Mouse (Mus musculus) testis, adult 2 months (tissue): ENCODE data around the gene Usp18. TPM values are rescaled to one million over a fixed set of nuclear protein-coding genes. Genes with fewer than 3 reads are reported as not detected.

Source experiments
- H3K27ac ChIP-seq: fragments of 200-500 bp; 2 replicates; pipeline ENCODE4 v1.5.1; 2012; ENCODE audit warnings: low read depth, low read length; ENCODE audit not compliant: control insufficient read depth, insufficient read depth
- H3K27me3 ChIP-seq: fragments of 200-500 bp; 2 replicates; pipeline ENCODE4 v1.6.1; 2012; ENCODE audit warnings: mild to moderate bottlenecking, low read length, moderate library complexity; ENCODE audit not compliant: control insufficient read depth, insufficient read depth
- H3K36me3 ChIP-seq: fragments of 200-500 bp; 2 replicates; pipeline ENCODE4 v1.6.1; 2012; ENCODE audit warnings: mild to moderate bottlenecking, low read length; ENCODE audit not compliant: control insufficient read depth, insufficient read depth
- H3K4me1 ChIP-seq: fragments of 200-500 bp; 2 replicates; pipeline ENCODE4 v1.6.1; 2012; ENCODE audit warnings: low read length; ENCODE audit not compliant: control insufficient read depth, insufficient read depth
- H3K4me3 ChIP-seq: fragments of 200-500 bp; 2 replicates; pipeline ENCODE4 v1.5.1; 2012; ENCODE audit warnings: low read depth, mild to moderate bottlenecking, low read length, moderate library complexity, mixed read lengths; ENCODE audit not compliant: control insufficient read depth
- CTCF ChIP-seq: fragments of 200-500 bp; IDR thresholded peaks from 2 replicates; pipeline ENCODE4 v1.5.1; 2012; ENCODE audit warnings: low read depth, mild to moderate bottlenecking, inconsistent platforms, low read length, moderate library complexity; ENCODE audit not compliant: control insufficient read depth, insufficient read depth, insufficient replicate concordance
- POLR2A ChIP-seq: fragments of 200-500 bp; IDR thresholded peaks from 2 replicates; pipeline ENCODE4 v1.6.1; 2012; ENCODE audit warnings: low read depth, mild to moderate bottlenecking, inconsistent platforms, low read length, moderate library complexity; ENCODE audit not compliant: control insufficient read depth
- polyA plus RNA-seq: library from polyadenylated mRNA; depleted of rRNA; stranded (reverse); fragments of >200 nt; gene quantifications from 2 replicates; pipeline ENCODE4 v1.2.3, GENCODE M21; 2012

Usp18 gene
- polyA plus RNA-seq, 1 experiment = 0.49 TPM

DNA sequence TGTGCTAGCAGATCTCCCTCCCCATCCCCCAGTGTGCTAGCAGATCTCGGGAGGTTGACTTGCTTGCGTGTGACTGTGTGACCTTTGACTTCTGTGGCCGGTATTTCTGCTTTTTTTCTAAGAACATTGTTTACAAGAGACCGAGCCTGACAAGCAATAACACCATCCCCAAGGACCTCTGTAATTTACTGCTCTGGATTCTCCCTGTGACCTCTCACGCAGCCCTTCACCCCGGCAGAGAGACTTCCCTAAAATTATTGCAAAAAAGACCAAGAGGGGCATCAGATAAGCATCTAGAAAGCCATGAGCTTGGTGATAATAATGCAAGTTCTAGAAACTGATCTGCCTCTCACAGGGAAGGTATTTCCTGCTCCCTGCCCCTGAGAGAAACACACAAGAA is 20.7 kb upstream of the Usp18 start:
- Histone ChIP-seq H3K4me1 (no peaks in the 10 kb centered on the region), H3K36me3 (no peaks in the 10 kb centered on the region), H3K27me3 (no peaks in the 10 kb centered on the region), H3K27ac (no peak overlapping the region), H3K4me3 (no peak overlapping the region)
- TF ChIP-seq CTCF (no peak), POLR2A (no peak)

DNA sequence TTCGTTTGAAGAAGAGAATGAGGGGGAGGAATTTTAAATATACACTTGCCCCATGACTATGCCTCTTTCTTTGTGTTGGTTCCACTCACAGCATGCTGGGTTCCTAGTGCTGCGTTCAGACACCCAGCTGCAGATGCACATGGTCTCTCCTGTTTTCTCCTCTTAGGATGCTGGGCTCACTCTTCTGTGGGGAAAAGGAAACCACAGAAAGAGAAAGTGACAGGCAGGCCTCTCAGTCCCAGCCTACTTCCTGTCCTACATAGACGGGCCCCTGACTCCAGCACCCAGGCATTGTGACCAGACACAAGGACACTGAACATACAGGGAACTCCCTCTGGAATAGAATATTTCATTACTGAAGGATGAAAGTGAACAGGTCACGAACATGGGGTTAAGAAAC is 19.7 kb upstream of the Usp18 start:
- TF ChIP-seq CTCF = no peak
- TF ChIP-seq POLR2A = no peak
- Histone ChIP-seq H3K27ac (no peak overlapping the region), H3K4me3 (no peak overlapping the region)

DNA sequence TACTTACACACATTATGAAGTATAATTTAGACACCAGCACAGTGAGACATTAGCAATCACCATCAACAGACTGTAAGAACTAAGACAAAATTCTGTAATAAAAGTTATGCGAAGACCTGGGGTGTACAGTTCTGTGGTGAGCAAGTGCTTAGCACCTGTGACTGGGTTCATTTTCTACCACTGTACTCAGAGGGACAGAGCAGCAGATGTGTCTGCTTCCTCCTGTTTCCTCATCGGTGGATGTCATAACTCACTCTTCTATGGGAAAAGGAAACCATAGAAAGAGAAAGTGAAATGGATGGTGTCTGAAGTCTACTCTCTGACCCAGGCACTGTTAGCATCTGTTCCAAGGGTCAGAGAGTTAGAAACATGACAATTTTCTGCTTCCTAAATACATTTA is 19.0 kb upstream of the Usp18 start:
- Histone ChIP-seq H3K27me3 (no peaks in the 10 kb centered on the region), H3K4me1 (no peaks in the 10 kb centered on the region), H3K4me3 (no peak overlapping the region), H3K36me3 (no peaks in the 10 kb centered on the region), H3K27ac (no peak overlapping the region)
- TF ChIP-seq POLR2A (no peak), CTCF (no peak)

More for the DNA sequence above, 19.7 kb upstream of the Usp18 start:
- Histone ChIP-seq H3K36me3 (no peaks in the 10 kb centered on the region), H3K4me1 (no peaks in the 10 kb centered on the region), H3K27me3 (no peaks in the 10 kb centered on the region)

DNA sequence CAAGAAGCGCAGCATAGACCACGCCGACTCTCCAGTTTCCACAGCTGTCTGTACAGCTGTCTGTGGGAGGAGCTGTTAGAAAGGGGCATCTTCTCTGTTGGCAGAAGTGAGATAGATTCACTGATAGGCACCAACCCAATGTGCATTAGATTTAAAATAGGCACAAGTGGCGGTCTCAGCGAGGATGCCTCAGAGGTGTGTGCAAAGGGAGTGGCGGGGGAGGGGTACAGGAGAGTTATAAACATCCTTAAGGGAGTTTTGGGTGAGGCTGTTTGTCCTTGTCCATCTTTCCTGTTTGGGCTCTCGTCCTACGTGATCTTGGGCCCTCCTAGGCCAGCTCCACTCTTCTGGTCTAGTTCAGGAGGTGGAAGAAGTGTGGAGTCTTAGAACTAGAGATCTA is 17.3 kb upstream of the Usp18 start:
- Histone ChIP-seq H3K4me1 (no peaks in the 10 kb centered on the region), H3K36me3 (no peaks in the 10 kb centered on the region), H3K27ac (no peak overlapping the region), H3K4me3 (no peak overlapping the region), H3K27me3 (no peaks in the 10 kb centered on the region)
- no peak for TF ChIP-seq POLR2A
- no peak for TF ChIP-seq CTCF

DNA sequence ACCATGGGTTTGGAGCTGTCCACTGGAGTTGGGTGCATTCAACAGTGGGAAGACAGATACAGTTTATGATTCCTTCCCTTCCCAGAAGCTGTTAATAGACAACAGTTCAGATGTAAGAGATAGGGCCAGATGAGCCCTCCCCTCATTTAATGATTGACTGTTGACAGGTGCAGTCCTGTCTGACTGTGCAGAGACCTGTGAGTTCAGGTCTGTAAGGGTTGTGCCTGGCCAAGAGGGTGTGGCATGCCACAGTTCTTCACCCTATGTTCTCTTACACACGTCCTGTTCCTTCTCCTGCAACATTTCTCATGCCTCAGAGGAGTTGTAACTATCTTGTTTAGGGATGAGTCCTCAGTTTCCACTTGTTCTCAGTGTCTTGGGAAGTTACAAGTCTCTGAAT is 13.1 kb upstream of the Usp18 start:
- Histone ChIP-seq H3K27me3 (no peaks in the 10 kb centered on the region), H3K4me1 (no peaks in the 10 kb centered on the region), H3K4me3 (no peak overlapping the region), H3K36me3 (no peaks in the 10 kb centered on the region), H3K27ac (no peak overlapping the region)
- TF ChIP-seq CTCF = no peak
- no peak for TF ChIP-seq POLR2A

DNA sequence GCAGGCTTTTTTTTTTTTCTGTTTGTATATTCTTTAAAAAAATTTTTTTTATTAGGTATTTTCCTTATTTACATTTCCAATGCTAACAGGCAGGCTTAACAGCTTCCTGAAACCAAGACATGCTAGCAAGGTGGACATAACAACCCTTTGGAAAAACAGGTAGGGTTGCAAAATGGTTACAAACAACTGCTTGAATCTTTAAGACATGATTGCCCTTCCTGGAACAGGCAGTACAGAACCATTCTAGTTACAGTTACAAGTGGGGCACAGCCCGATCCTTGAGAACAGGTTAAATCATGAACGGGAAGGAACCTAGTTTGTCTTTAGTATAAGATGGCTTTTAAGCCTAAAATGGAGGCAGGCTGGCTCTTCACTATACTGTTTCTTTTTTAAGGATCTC is 9.3 kb upstream of the Usp18 start:
- Histone ChIP-seq H3K36me3 (no peaks in the 10 kb centered on the region), H3K4me1 (no peaks in the 10 kb centered on the region), H3K4me3 (no peak overlapping the region), H3K27ac (no peak overlapping the region), H3K27me3 (no peaks in the 10 kb centered on the region)
- TF ChIP-seq POLR2A (no peak), CTCF (no peak)

DNA sequence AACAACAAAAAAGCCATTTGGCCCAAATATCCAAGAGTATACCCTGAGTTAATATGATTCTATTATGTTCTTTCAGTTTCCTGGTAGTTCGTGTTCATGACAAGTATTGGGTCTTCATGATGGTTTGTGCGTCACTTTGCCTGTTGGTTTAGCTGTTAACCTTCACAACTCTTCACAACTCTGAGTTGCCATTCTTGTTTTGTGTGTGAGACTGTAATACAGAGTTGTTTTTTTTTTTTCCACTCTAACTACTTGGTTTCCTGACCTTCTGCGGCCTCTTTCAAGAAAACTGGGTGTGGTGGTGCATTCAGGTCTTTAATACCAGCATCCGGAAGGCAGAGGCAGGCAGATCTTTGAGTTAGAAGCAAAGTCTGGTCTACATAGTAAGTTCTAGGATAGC is 7.5 kb upstream of the Usp18 start:
- Histone ChIP-seq H3K36me3 (no peaks in the 10 kb centered on the region), H3K27ac (no peak overlapping the region), H3K27me3 (no peaks in the 10 kb centered on the region), H3K4me1 (no peaks in the 10 kb centered on the region), H3K4me3 (no peak overlapping the region)
- TF ChIP-seq POLR2A (no peak), CTCF (no peak)

DNA sequence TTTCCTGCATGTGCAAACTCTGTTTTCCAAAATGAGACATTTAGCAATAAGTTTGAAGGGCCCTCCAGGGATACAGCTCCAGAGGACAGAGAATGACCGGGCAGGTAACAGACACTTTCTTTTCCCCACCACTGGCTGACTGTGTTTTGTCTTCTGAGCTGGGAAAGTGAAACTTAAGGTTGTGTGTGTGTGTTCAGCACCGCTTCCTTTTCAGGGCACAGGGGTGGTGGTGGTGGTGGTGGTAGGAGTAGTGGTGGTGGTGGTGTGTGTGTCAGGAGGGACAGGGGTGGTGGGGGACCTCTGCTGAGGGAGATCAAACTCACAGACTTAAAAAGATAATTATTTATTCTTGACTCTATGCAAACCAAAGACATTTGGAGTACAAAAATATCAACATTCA is 3.9 kb upstream of the Usp18 start:
- Histone ChIP-seq H3K36me3 (no peaks in the 10 kb centered on the region), H3K4me3 (no peak overlapping the region), H3K27me3 (no peaks in the 10 kb centered on the region), H3K4me1 (peaks cover 3% of the 10 kb centered on the region), H3K27ac (no peak overlapping the region)
- TF ChIP-seq CTCF (no peak), POLR2A (no peak)
